Mouse (Mus musculus): ENCODE results near the gene Hoxa6.

GRCm38 (mm10) chr6:52171331-52171730 lies 37.2 kb downstream of the Hoxa6 start:
- TF ChIP-seq GATA1 (IDR thresholded peaks at IDR 0.05; ENCODE audit: low read length) = no peak
- TF ChIP-seq TAL1 (IDR thresholded peaks at IDR 0.05; ENCODE audit: low read length) = no peak
